Mouse (Mus musculus): ENCODE results near the gene Tcl1b3.
"Not testable (repeated sequence)": the region's sequence is repeated elsewhere in the genome, so short reads cannot be mapped to it uniquely, and the experiment has no call there.

Tcl1b3 gene

GRCm38 (mm10) chr12:105190743-105191142, at the start of gene Tcl1b3:
Gene Tcl1b3, plus strand, starts transcription at chr12:105191043.
- not testable (repeated sequence) for DNase-seq

GRCm38 (mm10) chr12:105143096-105143495, 47.7 kb upstream of the Tcl1b3 start:
- no peak for DNase-seq

GRCm38 (mm10) chr12:105144928-105145327, 45.9 kb upstream of the Tcl1b3 start:
- not testable (repeated sequence) for DNase-seq

- DNase-seq = no peak
Observed at GRCm38 (mm10) chr12:105145714-105146113, 45.1 kb upstream of the Tcl1b3 start, which contains the start of gene Tcl1b2. Gene Tcl1b2, plus strand, starts transcription at chr12:105146014.

GRCm38 (mm10) chr12:105155286-105155685, 35.6 kb upstream of the Tcl1b3 start:
- not testable (repeated sequence) for DNase-seq

- DNase-seq = no peak
Observed at GRCm38 (mm10) chr12:105158842-105159241, 32.0 kb upstream of the Tcl1b3 start.

GRCm38 (mm10) chr12:105159390-105159789, 31.5 kb upstream of the Tcl1b3 start, which contains the start of gene Tcl1b1:
Gene Tcl1b1, plus strand, starts transcription at chr12:105159690.
- no peak for DNase-seq

GRCm38 (mm10) chr12:105166734-105167133, 24.1 kb upstream of the Tcl1b3 start:
- no peak for DNase-seq

GRCm38 (mm10) chr12:105173366-105173765, 17.5 kb upstream of the Tcl1b3 start:
- DNase-seq = no peak

- peak; percentile 26 to 28 for DNase-seq
Observed at GRCm38 (mm10) chr12:105174318-105174717, 16.5 kb upstream of the Tcl1b3 start.

GRCm38 (mm10) chr12:105176044-105176443, 14.8 kb upstream of the Tcl1b3 start, which contains the start of gene Tcl1b5:
Gene Tcl1b5, plus strand, starts transcription at chr12:105176344.
- not testable (repeated sequence) for DNase-seq

- not testable (repeated sequence) for DNase-seq
Observed at GRCm38 (mm10) chr12:105181040-105181644, 9.7 kb upstream of the Tcl1b3 start.

- not testable (repeated sequence) for DNase-seq
Observed at GRCm38 (mm10) chr12:105188980-105189379, 1.9 kb upstream of the Tcl1b3 start.

- not testable (repeated sequence) for DNase-seq
Observed at GRCm38 (mm10) chr12:105199684-105200497, 9.0 kb downstream of the Tcl1b3 start.

GRCm38 (mm10) chr12:105201657-105202056, 10.8 kb downstream of the Tcl1b3 start, which contains the start of gene Tcl1b4:
Gene Tcl1b4, plus strand, starts transcription at chr12:105201957.
- not testable (repeated sequence) for DNase-seq

- DNase-seq = no peak
Observed at GRCm38 (mm10) chr12:105207071-105207470, 16.2 kb downstream of the Tcl1b3 start.

- DNase-seq = no peak
Observed at GRCm38 (mm10) chr12:105208441-105208840, 17.6 kb downstream of the Tcl1b3 start.

GRCm38 (mm10) chr12:105209231-105209630, 18.4 kb downstream of the Tcl1b3 start:
- DNase-seq = no peak

- no peak for DNase-seq
Observed at GRCm38 (mm10) chr12:105217101-105217760, 26.4 kb downstream of the Tcl1b3 start.

- no peak for DNase-seq
Observed at GRCm38 (mm10) chr12:105222601-105223319, 31.9 kb downstream of the Tcl1b3 start, which contains the start of gene Tcl1. Gene Tcl1, minus strand, starts transcription at chr12:105222793.

- DNase-seq = no peak
Observed at GRCm38 (mm10) chr12:105224621-105225320, 33.9 kb downstream of the Tcl1b3 start.

- DNase-seq = no peak
Observed at GRCm38 (mm10) chr12:105234362-105234761, 43.5 kb downstream of the Tcl1b3 start.
